Mouse (Mus musculus): ENCODE data around the gene Gm17584. TPM values are rescaled to one million over a fixed set of nuclear protein-coding genes. Genes with fewer than 3 reads are reported as not detected.

Gm17584 gene
- not detected for total RNA-seq (2023)

GRCm38 (mm10) chrX:124500263-124500662, at the start of gene Gm17584:
Gm17584 (plus strand) TSS chrX:124500563.

Other genes starting within 250 kb of the Gm17584 start
- not detected for gene Gm17469, start 129.3 kb downstream of the Gm17584 start, total RNA-seq (2023)